Mouse (Mus musculus) splenic B cell, adult 2 months (primary cell): ENCODE measurements around the gene Ttc7.

Experiments
- DNase-seq: peaks from one replicate; pipeline ENCODE4 v3.0.0-alpha.2; 2011; ENCODE audit warnings: low read depth, low spot score
- H3K27me3 ChIP-seq: 2 replicates; pipeline ENCODE4 v1.6.1; 2012; ENCODE audit warnings: mild to moderate bottlenecking, low read length, moderate library complexity, mixed read lengths; ENCODE audit not compliant: control insufficient read depth, poor library complexity, insufficient read depth, severe bottlenecking
- H3K36me3 ChIP-seq: 2 replicates; pipeline ENCODE4 v1.6.1; 2012; ENCODE audit warnings: mild to moderate bottlenecking, low read length, moderate library complexity, mixed read lengths; ENCODE audit not compliant: control insufficient read depth, poor library complexity, insufficient read depth, severe bottlenecking

The Ttc7 gene

GRCm38 (mm10) chr17:87282706-87283053 is at the start of gene Ttc7:
Ttc7 (plus strand) TSS chr17:87282886.
- H3K36me3 ChIP-seq = no peaks in the 10 kb centered on the region; the same call in none of the 2 replicates
- H3K27me3 ChIP-seq = no peaks in the 10 kb centered on the region
- peak; percentile 96 for DNase-seq

DNA sequence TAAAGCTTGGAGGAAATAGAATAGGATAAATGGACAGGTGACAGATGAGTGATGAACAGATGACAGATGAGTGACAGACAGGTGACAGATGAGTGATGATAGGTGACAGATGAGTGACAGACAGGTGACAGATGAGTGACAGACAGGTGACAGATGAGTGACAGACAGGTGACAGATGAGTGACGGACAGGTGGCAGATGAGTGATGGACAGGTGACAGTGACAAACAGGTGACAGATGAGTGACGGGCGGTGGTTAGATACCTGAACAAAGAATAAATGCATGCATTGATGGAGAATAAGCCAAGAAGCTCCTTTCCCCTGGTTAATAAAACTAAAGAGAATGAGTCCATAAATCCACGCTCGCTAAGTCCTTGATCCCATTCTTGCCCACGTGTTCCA is 47.7 kb upstream of the Ttc7 start:
- DNase-seq = no peak
- Histone ChIP-seq H3K36me3 (no peaks in the 10 kb centered on the region), H3K27me3 (no peaks in the 10 kb centered on the region)

- DNase-seq = no peak
- Histone ChIP-seq H3K36me3 (no peaks in the 10 kb centered on the region), H3K27me3 (no peaks in the 10 kb centered on the region)
Observed at GRCm38 (mm10) chr17:87236725-87237650, 45.7 kb upstream of the Ttc7 start.

- Histone ChIP-seq H3K36me3 (no peaks in the 10 kb centered on the region), H3K27me3 (no peaks in the 10 kb centered on the region)
- no peak for DNase-seq
Observed at GRCm38 (mm10) chr17:87237826-87238225, 44.9 kb upstream of the Ttc7 start.

GRCm38 (mm10) chr17:87246103-87246502 is 36.6 kb upstream of the Ttc7 start:
- Histone ChIP-seq H3K27me3 (no peaks in the 10 kb centered on the region), H3K36me3 (no peaks in the 10 kb centered on the region)
- DNase-seq = no peak

DNA sequence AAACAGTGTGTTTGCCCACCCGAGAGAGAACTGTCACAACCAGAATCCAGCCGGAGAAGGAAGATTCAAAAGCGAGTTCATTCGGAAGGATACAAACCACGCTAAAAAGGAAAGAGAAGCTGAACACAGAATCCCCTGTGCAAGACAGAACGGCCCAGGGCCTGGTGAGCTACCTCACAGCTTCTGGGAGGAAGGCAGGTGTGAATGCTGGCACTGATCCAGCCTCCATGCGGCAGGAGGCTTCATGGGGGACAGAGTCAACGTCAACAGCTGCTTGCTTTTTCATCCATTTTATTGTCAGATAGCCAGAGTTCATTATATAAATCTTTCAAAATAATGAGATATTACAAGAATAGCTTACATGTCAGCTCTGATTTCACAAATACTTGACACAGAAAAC is 28.3 kb upstream of the Ttc7 start:
- no peak for DNase-seq
- H3K36me3 ChIP-seq = peaks cover 2% of the 10 kb centered on the region
- no peaks in the 10 kb centered on the region for H3K27me3 ChIP-seq

DNA sequence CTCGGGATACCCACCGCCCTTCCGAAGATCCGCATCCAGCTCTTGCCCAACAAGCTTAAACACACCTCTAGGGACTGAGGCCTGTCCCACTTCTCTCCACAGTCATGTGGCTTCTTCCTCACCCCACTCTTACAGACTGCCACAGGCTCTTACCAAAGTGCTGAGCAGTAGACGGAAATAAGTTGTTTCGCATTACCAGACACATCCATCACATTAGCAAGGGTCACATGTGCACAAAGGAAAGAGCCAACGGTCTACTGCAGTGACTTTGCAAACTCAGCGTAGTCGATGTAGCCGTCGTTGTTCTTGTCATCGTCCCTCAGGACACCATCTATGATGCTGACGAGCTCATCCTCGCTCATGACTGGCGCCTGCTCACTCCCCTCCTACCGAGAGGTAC is 27.0 kb upstream of the Ttc7 start:
- H3K36me3 ChIP-seq = peaks cover 2% of the 10 kb centered on the region
- H3K27me3 ChIP-seq = no peaks in the 10 kb centered on the region
- no peak for DNase-seq

DNA sequence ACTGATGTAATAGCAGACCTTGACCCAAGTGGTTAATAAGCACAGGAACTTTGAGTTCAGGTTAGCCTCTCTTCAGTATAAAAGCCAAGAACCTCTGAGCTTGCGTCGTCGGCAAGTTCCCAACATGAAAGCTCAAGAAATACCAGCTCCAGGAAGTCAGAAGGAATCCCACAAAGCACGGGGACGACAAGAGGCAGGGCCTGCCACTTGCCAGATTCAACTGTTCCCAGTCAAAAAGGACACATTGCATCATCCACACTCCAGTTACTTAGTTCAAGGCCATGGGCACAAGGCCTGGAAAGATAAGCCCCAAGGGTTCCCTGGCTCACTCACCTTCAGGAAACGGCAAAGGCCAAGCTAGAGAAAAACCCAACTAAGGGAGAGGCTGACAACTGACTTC is 19.3 kb upstream of the Ttc7 start:
- Histone ChIP-seq H3K36me3 (no peaks in the 10 kb centered on the region), H3K27me3 (no peaks in the 10 kb centered on the region)
- no peak for DNase-seq

DNA sequence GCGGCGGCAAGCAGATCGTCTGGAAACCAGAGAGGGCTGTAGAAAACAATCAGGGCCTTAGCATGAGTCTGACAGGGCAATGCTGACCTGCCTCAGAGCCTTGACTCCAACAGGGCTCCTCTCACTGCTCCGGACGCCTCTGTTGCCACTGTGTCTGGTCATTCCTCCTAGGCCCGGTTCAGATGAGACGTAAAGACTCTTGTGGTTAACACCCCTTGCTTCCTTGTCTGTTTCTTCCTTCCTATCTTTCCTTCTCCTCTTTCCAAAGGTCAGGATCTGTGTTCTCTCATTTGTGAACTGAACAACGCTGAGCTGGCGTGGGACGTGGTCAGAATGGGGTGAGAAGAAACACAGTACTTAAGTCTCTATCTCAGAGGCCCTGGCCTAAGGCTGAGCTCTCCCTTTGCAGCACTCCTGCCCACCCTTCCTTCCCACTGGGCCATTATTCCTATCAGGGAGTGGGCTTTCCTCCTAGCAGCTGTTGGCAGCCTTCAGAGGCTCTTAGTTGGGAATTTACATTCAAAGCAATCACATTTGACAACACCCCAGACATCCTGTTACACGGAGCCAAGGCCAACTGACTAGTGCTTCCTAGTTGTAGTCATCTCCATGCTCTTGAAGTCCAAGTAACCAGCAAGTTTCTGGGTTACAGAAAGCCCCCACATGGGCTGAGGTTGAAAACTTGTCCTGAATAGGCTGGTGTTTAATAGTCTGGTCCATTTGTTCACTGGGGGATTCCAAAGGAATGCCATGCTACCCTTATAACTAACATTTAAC is 18.4 kb upstream of the Ttc7 start:
- Histone ChIP-seq H3K36me3 (no peaks in the 10 kb centered on the region), H3K27me3 (no peaks in the 10 kb centered on the region)
- DNase-seq = no peak

DNA sequence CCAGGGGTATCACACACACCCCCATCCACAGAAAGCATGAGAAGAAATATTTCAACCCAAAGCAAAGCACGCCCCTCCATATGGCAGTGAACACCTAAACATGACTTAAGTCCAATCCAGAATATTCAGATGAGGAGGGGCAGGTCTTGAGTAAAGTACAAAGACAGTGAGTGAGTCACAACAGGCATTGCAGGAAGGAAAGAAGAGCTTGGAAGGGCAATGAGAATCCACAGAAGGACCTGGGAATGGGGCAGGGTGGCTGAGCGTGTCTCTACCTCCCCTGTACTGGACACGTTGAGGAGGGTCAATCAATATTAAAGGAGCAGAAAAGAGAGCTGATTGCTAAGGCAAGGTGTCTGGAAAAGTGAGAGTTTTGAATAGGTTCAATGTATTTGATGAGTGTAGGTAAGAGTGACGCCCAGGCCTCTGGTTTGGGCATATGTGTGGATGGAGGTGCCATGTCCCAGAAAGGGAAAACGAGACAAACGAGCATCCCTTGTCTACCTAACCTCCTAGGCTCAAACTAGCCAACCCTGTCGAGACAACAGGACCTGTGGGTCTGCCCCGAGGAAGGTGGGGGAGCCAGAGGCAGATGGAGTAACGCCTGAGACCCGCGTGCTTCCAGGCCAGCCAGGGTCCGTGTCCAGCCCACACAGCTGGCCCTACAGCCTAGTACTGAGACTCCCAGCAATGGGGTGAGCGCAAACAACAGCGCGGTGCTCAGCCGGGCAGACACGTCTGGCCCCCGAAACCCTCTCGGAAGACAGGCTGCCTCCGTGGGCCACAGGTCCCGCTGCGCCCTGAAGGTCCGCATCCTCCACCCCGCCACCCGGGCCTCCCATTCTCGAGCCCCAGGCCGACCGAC is 17.5 kb upstream of the Ttc7 start:
- H3K27me3 ChIP-seq = no peaks in the 10 kb centered on the region
- no peak for DNase-seq

DNA sequence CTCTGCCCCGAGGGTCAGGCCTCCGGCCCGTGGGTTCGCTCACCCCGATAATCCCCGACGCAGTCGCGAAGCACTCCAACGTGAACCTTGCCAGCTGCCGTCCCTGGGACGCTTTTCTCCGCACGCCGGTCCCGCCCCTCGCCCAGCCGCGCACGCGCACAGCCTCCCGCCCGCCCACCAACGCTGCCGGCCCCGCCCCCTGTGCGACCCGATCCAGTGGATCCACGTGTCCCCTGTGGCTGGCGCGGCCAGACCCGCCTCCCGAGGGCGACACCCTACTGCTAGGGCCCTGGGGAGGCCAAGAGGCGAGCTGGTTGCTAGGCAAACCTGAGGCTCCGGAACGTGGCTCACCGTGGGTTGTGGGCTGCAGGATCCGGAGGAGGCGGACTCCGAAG is 16.9 kb upstream of the Ttc7 start, which contains the start of gene Mcfd2:
TSS of gene Mcfd2 (minus strand) at position 144 of the 395 bp plus-strand sequence.
- no peaks in the 10 kb centered on the region for H3K36me3 ChIP-seq
- H3K27me3 ChIP-seq = no peaks in the 10 kb centered on the region

More for the DNA sequence above, 17.5 kb upstream of the Ttc7 start:
- no peaks in the 10 kb centered on the region for H3K36me3 ChIP-seq

GRCm38 (mm10) chr17:87269454-87269853 is 13.2 kb upstream of the Ttc7 start:
- Histone ChIP-seq H3K36me3 (no peaks in the 10 kb centered on the region), H3K27me3 (no peaks in the 10 kb centered on the region)
- no peak for DNase-seq

More for the DNA sequence above, 16.9 kb upstream of the Ttc7 start, which contains the start of gene Mcfd2:
- peak; percentile 96 for DNase-seq

DNA sequence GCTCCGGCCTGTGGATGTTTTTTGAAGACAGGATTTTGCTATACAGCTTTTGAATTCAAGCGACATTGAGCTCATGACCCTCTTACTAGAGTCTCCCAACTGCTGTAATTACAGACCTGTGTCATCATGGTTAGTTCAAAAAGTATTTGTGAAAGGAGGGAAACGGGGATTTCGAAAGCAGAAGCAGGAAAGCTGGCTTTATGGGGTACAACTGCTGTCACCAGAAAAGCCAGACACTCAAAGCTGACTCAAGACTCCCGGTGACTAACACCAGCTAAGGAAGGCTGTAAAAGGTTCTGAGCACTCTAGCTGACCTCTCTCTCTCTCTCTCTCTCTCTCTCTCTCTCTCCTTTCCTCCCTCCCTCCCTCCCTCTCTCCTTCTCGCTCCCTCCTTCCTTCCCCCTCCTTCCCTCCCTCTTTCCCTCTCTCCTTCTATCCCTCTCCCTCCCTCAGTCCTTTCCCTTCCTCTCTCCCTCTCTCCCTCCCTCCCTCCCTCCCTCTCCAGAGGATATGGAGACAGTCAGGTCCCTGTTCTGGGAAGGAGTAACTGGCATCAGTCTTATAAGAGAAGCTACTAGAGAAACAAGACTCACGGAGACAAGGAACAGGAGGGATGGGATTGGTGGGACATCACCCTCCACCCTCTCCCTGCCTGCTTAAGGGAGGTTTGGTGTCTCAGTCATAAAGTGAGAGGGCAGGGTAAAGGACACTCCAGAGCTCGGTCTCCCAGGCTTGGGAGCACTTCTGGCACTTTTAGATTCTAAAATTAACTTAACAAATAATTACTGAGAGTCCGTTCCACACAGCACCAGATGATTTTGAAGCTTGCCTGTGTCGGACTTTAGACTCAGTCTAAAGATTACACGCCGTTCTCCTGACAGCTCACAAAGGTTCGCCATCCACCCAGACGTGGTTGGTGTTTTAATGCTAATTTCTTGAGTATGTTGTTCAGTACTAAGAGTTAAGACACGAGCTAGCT is 7.0 kb upstream of the Ttc7 start:
- no peak for DNase-seq
- H3K36me3 ChIP-seq = no peaks in the 10 kb centered on the region
- no peaks in the 10 kb centered on the region for H3K27me3 ChIP-seq
